Mouse (Mus musculus): ENCODE measurements around the gene Osbpl6.

Osbpl6 gene

GRCm38 (mm10) chr2:76496006-76496748, 89.9 kb downstream of the Osbpl6 start:
- in situ Hi-C loops (cut with MboI, MseI), result no loop called here

- in situ Hi-C loops (cut with MboI, MseI), result no loop called here
Observed at GRCm38 (mm10) chr2:76496749-76497140, 90.4 kb downstream of the Osbpl6 start.

GRCm38 (mm10) chr2:76498891-76499290, 92.6 kb downstream of the Osbpl6 start:
- in situ Hi-C loops (cut with MboI, MseI), result no loop called here

GRCm38 (mm10) chr2:76504122-76504839, 98.0 kb downstream of the Osbpl6 start:
- in situ Hi-C loops (cut with MboI, MseI), result no loop called here

GRCm38 (mm10) chr2:76504989-76505388, 98.7 kb downstream of the Osbpl6 start:
- in situ Hi-C loops (cut with MboI, MseI), result no loop called here

DNA sequence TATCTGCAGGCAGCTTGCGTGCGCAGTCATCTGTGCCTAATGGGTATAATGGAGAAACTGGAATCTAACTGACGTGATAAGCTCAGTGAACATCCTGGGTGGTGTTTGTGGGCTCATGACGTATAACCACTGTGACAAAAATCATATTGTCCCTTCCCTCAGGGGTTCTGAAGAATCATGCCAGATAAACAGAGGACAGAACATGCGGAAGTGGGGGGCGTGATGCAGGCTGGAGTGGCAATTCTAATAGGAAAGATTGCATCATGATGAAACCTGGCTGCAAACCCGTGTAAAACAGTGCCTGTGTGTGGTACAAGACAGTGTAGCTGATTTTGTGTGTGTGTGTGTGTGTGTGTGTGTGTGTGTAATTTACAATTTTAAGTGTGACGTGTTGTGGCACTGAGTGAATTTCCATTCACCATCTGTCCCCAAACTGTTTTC, 105.0 kb downstream of the Osbpl6 start:
- in situ Hi-C loops (cut with MboI, MseI), result no loop called here

GRCm38 (mm10) chr2:76512133-76512532, 105.8 kb downstream of the Osbpl6 start:
- in situ Hi-C loops (cut with MboI, MseI), result no loop called here

- in situ Hi-C loops (cut with MboI, MseI), result no loop called here
Observed at GRCm38 (mm10) chr2:76512888-76513287, 106.6 kb downstream of the Osbpl6 start.

DNA sequence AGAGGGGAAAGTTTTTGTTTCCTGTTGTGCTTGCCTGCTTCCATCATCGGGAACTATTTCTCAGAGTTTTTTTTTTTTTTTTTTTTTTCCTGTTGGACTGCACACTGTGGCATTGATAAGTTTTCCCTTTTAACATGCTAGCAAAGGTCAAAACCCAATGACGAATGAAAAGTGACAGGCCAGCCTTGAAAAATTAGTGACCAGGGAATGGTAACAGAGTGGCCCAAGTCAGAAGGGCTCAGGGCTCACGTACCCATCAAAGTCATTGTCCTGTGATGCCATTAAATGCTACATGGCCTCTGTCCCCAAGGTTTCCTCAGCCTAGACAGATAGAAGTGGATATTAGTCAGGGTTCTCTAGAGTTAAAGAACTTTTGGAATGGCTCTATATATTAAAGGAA, 107.0 kb downstream of the Osbpl6 start:
- in situ Hi-C loops (cut with MboI, MseI), result no loop called here

GRCm38 (mm10) chr2:76517471-76517870, 111.2 kb downstream of the Osbpl6 start:
- in situ Hi-C loops (cut with MboI, MseI), result no loop called here

DNA sequence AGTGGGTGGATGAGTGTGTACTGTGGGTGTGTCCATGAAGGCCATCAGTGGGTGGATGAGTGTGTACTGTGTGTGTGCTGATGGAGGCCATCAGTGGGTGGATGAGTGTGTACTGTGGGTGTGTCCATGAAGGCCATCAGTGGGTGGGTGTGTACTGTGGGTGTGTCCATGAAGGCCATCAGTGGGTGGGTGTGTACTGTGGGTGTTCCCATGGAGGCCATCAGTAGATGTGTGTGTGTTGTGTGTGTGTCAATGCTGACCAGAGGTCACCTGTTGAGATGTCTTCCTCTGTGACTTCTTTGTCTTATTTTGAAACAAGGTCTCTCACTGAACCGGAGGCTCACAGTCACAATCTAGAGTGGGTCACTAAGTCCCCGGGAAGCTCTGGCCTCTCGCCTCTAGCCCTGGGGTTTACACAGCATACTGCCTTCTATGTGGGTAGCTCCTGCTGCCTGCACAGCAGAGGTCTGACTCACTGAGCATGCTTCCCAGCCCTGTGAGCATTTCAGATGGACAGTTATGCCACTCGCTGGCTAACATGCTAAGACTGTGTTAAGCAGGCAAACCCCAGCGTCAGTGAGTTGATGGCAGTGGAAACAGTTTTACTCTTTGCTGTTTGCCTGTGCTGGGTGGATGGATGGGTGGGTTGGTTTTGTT, 112.2 kb downstream of the Osbpl6 start:
- in situ Hi-C loops (cut with MboI, MseI), result no loop called here

DNA sequence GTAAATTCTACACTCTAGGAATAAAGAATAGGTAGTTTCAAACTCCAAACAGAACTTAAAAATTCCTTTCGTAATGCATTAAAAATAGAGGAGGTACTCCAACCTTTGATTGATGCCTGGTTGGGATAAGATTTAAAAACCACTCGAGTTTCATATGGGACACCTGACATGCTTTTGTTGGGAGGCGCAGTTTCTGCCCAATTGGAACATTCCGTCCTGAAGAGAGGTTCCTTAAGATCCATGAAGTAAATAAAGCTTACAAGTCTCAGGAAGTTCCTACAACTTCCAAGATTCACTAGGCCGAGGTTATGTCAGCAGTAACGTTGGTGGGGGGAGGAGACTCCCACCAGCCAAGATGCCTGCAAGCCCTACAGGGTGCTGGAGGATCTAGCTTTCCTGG, 115.3 kb downstream of the Osbpl6 start:
- in situ Hi-C loops (cut with MboI, MseI), result no loop called here

- in situ Hi-C loops (cut with MboI, MseI), result no loop called here
Observed at GRCm38 (mm10) chr2:76524451-76524850, 118.1 kb downstream of the Osbpl6 start.

- in situ Hi-C loops (cut with MboI, MseI), result no loop called here
Observed at GRCm38 (mm10) chr2:76525645-76526044, 119.3 kb downstream of the Osbpl6 start.

DNA sequence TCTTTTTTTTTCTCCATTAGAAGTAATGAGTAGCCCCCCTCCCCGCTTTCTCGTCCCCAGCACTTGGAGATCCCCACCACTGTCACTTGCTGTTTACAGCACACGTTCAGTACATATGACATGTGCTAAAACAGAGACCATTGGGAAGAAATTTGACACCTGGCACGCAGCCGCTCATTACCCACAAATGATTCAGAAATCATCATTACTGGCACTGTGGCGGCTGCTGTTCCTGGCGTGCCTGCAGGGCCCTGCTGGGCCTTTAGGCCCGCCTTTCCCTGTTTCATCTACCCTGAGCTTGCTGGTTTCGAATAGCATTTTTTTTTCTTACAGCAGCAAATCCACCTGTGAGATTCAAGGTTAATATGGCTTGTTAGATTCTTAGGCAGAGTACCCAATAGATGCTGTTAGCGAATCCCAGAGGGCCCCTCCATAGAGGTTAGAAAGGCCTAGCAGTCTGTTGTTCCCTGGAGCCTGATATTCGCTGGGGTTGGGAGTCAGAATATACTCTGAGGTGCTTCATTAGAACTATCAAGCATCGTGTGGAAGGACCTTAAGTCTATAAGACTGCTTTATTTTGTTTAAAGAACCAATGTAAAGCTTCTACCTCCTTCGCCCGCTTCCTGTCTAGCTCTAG, 126.3 kb downstream of the Osbpl6 start:
- in situ Hi-C loops (cut with MboI, MseI), result no loop called here

- in situ Hi-C loops (cut with MboI, MseI), result no loop called here
Observed at GRCm38 (mm10) chr2:76534932-76535331, 128.6 kb downstream of the Osbpl6 start.

GRCm38 (mm10) chr2:76541900-76542299, 135.6 kb downstream of the Osbpl6 start:
- in situ Hi-C loops (cut with MboI, MseI), result no loop called here

GRCm38 (mm10) chr2:76542921-76543320, 136.6 kb downstream of the Osbpl6 start:
- in situ Hi-C loops (cut with MboI, MseI), result no loop called here

DNA sequence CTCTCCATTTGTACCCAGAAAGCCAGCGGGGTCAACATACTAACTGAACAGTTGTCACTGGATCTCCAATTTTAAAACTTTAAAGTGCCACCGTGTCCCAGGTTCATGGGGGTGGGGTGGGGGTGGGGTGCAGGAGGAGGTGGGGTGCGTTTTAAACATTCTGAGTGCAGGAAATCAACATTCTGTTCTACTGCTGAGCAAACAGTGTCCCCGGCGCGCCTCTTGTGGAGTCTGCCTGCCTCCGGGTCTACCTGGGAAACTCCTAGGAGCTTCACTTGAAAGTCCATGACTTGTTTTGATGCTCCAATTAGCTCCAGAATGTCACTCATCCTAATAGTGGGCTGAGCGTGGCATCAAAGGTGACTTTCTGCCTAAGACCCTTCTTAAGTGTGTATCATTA, 139.2 kb downstream of the Osbpl6 start:
- in situ Hi-C loops (cut with MboI, MseI), result no loop called here

DNA sequence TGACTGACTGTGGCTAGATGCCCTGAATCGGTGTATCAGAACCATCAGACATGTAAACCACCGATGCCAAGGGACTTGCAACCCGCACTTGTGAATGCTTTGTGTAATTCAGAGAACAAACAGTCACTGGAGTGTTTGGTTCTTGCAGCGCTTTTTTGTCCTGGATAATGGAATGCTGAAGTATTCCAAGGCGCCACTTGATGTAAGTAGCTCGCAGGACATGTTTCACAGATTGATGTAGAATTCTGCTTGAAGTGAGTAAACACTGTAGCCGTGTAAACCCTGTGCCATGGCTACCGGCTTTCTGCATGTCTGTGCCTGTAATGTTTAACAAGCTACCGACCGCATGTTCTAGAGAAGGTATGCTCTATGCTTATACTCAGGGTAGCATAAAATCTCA, 141.9 kb downstream of the Osbpl6 start:
- in situ Hi-C loops (cut with MboI, MseI), result no loop called here

DNA sequence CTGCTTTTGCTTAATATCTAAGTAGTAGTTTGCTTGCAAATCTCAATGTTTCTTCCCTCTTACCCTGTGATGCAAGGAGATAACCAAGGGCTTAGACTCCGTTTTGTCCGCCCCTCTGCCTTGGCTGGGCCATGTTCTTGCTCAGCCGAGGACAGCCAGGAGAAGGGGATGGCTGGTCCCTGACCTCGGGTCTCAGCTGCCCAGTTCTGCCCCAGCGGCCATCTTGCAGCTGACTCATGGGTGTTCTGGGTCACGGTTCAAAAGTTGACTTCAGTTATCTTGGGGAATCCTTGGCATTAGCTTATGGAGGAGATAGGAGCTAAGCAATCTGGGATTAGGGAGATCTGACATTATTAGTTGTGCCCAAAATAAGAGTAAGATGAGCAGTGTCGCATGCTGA, 142.5 kb downstream of the Osbpl6 start:
- in situ Hi-C loops (cut with MboI, MseI), result no loop called here

- in situ Hi-C loops (cut with MboI, MseI), result no loop called here
Observed at GRCm38 (mm10) chr2:76549316-76549715, 143.0 kb downstream of the Osbpl6 start.

All from T-helper 2 cell (primary cell).